Mouse (Mus musculus): ENCODE results near the gene Tspan5. TPM values are rescaled to one million over a fixed set of nuclear protein-coding genes. Genes with fewer than 3 reads are reported as not detected.

Gene Tspan5
- polyA plus RNA-seq, 1 experiment from 2014 or later: 20.9 TPM

DNA sequence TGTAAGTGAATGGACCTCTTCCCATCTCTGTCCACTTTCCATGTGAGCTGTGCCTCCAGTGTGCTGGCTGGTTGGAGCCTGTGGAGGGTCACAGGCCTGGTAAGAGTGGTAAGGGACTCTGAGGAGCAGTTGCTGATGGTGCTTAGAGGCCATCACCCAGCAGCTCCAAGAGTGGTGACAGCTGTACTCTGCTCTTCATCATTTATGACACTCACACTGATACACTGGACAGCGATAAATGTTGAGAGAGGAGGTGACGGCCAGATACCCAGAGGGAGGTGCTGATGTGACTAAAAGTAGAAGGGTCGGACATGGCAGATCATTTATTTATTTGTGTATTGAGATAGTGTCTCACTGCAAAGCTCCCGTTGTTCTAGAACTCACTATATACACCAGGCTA, 176.2 kb downstream of the Tspan5 start:
- no peak for ATAC-seq (replicated peaks; ENCODE audit: low FRiP score, low TSS enrichment, low read depth)
- no peak for DNase-seq (ENCODE audit: low spot score)
- Histone ChIP-seq H3K9me3 (ENCODE audit: control insufficient read depth, low read length) (no peaks in the 10 kb centered on the region), H3K27me3 (replicated peaks; ENCODE audit: control insufficient read depth, insufficient read depth, low read length) (no peaks in the 10 kb centered on the region), H3K9ac (ENCODE audit: low read length) (no peak overlapping the region), H3K4me2 (ENCODE audit: low read length) (no peak overlapping the region), H3K27ac (ENCODE audit: low read depth) (no peak overlapping the region), H3K4me1 (replicated peaks; ENCODE audit: control insufficient read depth, insufficient read depth, low read length) (no peaks in the 10 kb centered on the region), H3K36me3 (ENCODE audit: control insufficient read depth, insufficient read depth, low read length) (no peaks in the 10 kb centered on the region), H3K4me3 (ENCODE audit: low read depth, low read length) (no peak overlapping the region)
- 81% methylated on average over 4 of the region's 4 CpGs for WGBS

DNA sequence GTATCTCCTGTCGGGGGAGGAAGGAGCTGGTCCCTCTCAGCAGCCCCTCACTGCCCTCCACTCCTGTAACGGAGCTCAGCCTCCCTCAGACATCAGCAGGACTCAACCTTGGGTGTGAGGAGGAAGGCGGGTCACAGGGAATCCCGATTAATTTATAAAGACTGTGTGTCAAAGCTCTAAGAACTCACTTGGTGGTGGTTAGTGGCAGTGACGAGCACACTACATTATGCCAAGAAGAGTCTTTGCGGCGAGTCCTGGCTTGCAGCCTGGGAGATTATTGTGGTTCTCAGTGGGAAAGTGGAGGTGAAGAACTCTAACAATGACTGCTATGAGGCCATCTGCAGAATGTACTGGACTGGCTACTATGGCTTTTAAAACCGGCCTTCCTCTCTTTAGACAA, 184.2 kb downstream of the Tspan5 start:
- DNase-seq (ENCODE audit: low spot score) (no peak), ATAC-seq (replicated peaks; ENCODE audit: low FRiP score, low TSS enrichment, low read depth) (no peak)
- H3K9ac ChIP-seq (ENCODE audit: low read length): no peak overlapping the region
- no peaks in the 10 kb centered on the region for H3K4me1 ChIP-seq (replicated peaks; ENCODE audit: control insufficient read depth, insufficient read depth, low read length)
- H3K4me3 ChIP-seq (ENCODE audit: low read depth, low read length): no peak overlapping the region
- 92% methylated on average over 8 of the region's 8 CpGs for WGBS
- H3K27ac ChIP-seq (ENCODE audit: low read depth): no peak overlapping the region
- H3K9me3 ChIP-seq (ENCODE audit: control insufficient read depth, low read length): no peaks in the 10 kb centered on the region
- H3K36me3 ChIP-seq (ENCODE audit: control insufficient read depth, insufficient read depth, low read length): peaks cover 35% of the 10 kb centered on the region
- no peaks in the 10 kb centered on the region for H3K27me3 ChIP-seq (replicated peaks; ENCODE audit: control insufficient read depth, insufficient read depth, low read length)
- no peak overlapping the region for H3K4me2 ChIP-seq (ENCODE audit: low read length)

DNA sequence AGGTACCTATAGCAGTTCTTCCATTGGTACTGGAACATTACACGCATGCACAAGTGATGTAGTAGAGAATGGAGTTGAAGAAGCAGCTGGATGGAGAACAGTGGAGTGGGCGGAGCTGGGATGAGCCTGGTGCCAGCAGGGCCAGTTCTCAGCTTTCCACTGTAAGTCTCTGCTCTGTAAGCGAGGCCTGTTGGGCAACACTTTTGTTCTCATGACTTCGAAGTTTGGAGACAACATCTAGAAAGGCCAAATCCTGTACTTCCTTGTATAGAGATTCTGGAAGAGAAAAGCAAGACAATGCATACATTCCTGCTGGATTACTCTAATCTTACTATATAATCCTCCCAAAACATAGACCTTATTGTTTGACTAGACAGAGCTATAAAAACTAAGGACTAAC, 185.4 kb downstream of the Tspan5 start:
- no peak for DNase-seq (ENCODE audit: low spot score)
- H3K9me3 ChIP-seq (ENCODE audit: control insufficient read depth, low read length): no peaks in the 10 kb centered on the region
- H3K4me2 ChIP-seq (ENCODE audit: low read length): no peak overlapping the region
- no peaks in the 10 kb centered on the region for H3K27me3 ChIP-seq (replicated peaks; ENCODE audit: control insufficient read depth, insufficient read depth, low read length)
- no peak overlapping the region for H3K4me3 ChIP-seq (ENCODE audit: low read depth, low read length)
- H3K9ac ChIP-seq (ENCODE audit: low read length): no peak overlapping the region
- no peak for ATAC-seq (replicated peaks; ENCODE audit: low FRiP score, low TSS enrichment, low read depth)
- peaks cover 35% of the 10 kb centered on the region for H3K36me3 ChIP-seq (ENCODE audit: control insufficient read depth, insufficient read depth, low read length)
- H3K4me1 ChIP-seq (replicated peaks; ENCODE audit: control insufficient read depth, insufficient read depth, low read length): no peaks in the 10 kb centered on the region
- H3K27ac ChIP-seq (ENCODE audit: low read depth): no peak overlapping the region
- 96% methylated on average over 4 of the region's 4 CpGs for WGBS

DNA sequence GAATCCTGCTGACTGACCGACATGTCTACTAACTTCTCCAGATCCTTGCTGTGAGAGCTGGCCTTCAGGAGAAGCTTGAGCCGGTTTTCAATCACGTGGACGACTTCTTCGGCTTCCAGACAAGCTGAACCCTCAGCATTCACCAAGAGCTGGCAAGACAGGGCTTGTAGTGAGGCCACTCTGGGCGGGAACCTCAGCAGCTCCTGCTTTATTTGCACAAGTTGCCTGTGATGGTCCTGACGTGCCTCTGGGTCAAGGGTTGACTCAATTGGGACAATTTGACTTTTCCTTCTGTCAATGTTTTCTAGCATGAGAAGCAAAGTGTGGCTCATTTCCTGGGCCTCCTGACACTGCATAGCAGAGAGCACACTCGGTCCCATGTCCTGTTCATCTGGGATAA, 194.8 kb downstream of the Tspan5 start:
- Histone ChIP-seq H3K27me3 (replicated peaks; ENCODE audit: control insufficient read depth, insufficient read depth, low read length) (no peaks in the 10 kb centered on the region), H3K36me3 (ENCODE audit: control insufficient read depth, insufficient read depth, low read length) (peaks cover 47% of the 10 kb centered on the region), H3K4me1 (replicated peaks; ENCODE audit: control insufficient read depth, insufficient read depth, low read length) (no peaks in the 10 kb centered on the region), H3K4me3 (ENCODE audit: low read depth, low read length) (no peak overlapping the region), H3K9ac (ENCODE audit: low read length) (no peak overlapping the region), H3K27ac (ENCODE audit: low read depth) (no peak overlapping the region), H3K4me2 (ENCODE audit: low read length) (no peak overlapping the region), H3K9me3 (ENCODE audit: control insufficient read depth, low read length) (no peaks in the 10 kb centered on the region)
- ATAC-seq (replicated peaks; ENCODE audit: low FRiP score, low TSS enrichment, low read depth) (no peak), DNase-seq (ENCODE audit: low spot score) (no peak)
- WGBS: 87% methylated on average over 8 of the region's 8 CpGs

DNA sequence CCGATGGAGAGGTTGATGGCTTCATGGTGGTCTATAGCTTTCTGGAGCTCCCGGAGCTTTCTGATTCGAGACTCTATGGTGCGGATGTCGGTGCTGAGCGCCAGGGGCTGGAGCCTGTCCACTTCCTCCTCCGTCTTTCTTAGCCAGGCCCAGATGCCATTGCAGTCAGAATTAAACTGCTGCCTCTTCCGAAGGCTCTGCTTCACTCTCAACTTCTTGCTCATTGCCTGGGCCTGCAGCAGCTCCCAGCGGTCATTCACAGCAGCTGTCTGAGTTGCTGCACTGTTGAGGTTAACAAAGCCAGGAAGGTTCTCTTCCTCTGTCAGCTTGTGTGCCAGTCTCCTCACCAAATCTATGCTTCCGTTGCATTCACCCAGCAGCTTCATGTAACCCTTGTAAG, 195.2 kb downstream of the Tspan5 start:
- peaks cover 47% of the 10 kb centered on the region for H3K36me3 ChIP-seq (ENCODE audit: control insufficient read depth, insufficient read depth, low read length)
- no peak overlapping the region for H3K4me3 ChIP-seq (ENCODE audit: low read depth, low read length)
- 99% methylated on average over 10 of the region's 10 CpGs for WGBS
- H3K27ac ChIP-seq (ENCODE audit: low read depth): no peak overlapping the region
- no peak for DNase-seq (ENCODE audit: low spot score)
- no peak overlapping the region for H3K9ac ChIP-seq (ENCODE audit: low read length)
- H3K4me2 ChIP-seq (ENCODE audit: low read length): no peak overlapping the region
- ATAC-seq (replicated peaks; ENCODE audit: low FRiP score, low TSS enrichment, low read depth): no peak
- H3K27me3 ChIP-seq (replicated peaks; ENCODE audit: control insufficient read depth, insufficient read depth, low read length): no peaks in the 10 kb centered on the region
- no peaks in the 10 kb centered on the region for H3K9me3 ChIP-seq (ENCODE audit: control insufficient read depth, low read length)
- no peaks in the 10 kb centered on the region for H3K4me1 ChIP-seq (replicated peaks; ENCODE audit: control insufficient read depth, insufficient read depth, low read length)

DNA sequence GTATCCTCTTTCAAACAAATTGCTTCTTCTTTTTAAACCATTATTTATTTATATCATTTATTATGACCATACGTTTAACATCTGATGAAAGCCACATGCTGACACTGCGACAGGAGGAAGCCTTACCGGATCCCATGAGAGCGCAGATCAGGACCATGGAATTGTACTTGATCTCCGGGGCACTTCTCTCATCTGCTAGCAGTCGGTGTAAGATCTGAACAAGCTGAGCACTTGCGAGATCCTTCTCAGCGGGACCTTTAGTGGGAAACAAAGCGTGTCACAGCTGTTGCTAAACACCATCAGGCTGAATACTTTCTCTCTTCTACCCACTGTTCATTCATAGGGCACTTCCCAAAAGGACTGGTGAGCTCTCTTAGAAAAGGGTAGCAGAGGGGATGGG, 199.6 kb downstream of the Tspan5 start:
- 69% methylated on average over 9 of the region's 9 CpGs for WGBS
- Histone ChIP-seq H3K4me1 (replicated peaks; ENCODE audit: control insufficient read depth, insufficient read depth, low read length) (no peaks in the 10 kb centered on the region), H3K4me2 (ENCODE audit: low read length) (no peak overlapping the region), H3K27me3 (replicated peaks; ENCODE audit: control insufficient read depth, insufficient read depth, low read length) (no peaks in the 10 kb centered on the region), H3K9ac (ENCODE audit: low read length) (no peak overlapping the region), H3K36me3 (ENCODE audit: control insufficient read depth, insufficient read depth, low read length) (peaks cover 69% of the 10 kb centered on the region), H3K27ac (ENCODE audit: low read depth) (no peak overlapping the region), H3K9me3 (ENCODE audit: control insufficient read depth, low read length) (no peaks in the 10 kb centered on the region; the same call in 1 of the 2 replicates), H3K4me3 (ENCODE audit: low read depth, low read length) (no peak overlapping the region)
- no peak for DNase-seq (ENCODE audit: low spot score)
- ATAC-seq (replicated peaks; ENCODE audit: low FRiP score, low TSS enrichment, low read depth): no peak

DNA sequence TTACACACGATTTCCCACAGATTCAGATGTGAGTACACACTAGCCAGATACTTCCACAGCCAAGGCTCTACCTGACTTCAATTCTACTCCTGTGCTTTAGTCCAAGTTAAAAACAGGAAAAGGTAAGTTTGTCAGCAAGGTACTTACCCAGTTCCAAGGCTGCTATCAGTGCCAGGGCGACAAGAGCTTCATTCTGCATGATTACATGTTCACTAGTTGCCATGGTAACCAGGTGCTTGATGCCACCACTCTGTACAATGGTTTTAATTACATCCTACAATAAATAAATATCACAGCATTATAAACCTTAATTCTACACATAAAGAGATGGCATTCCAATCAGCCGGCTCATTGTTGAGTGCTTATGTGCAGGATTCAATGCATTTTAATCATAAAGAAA, 203.5 kb downstream of the Tspan5 start:
- Histone ChIP-seq H3K27ac (ENCODE audit: low read depth) (no peak overlapping the region), H3K36me3 (ENCODE audit: control insufficient read depth, insufficient read depth, low read length) (peaks cover 36% of the 10 kb centered on the region), H3K4me3 (ENCODE audit: low read depth, low read length) (no peak overlapping the region), H3K4me2 (ENCODE audit: low read length) (no peak overlapping the region), H3K4me1 (replicated peaks; ENCODE audit: control insufficient read depth, insufficient read depth, low read length) (no peaks in the 10 kb centered on the region), H3K9ac (ENCODE audit: low read length) (no peak overlapping the region), H3K9me3 (ENCODE audit: control insufficient read depth, low read length) (no peaks in the 10 kb centered on the region; the same call in 1 of the 2 replicates), H3K27me3 (replicated peaks; ENCODE audit: control insufficient read depth, insufficient read depth, low read length) (no peaks in the 10 kb centered on the region)
- no peak for ATAC-seq (replicated peaks; ENCODE audit: low FRiP score, low TSS enrichment, low read depth)
- 94% methylated on average over 3 of the region's 3 CpGs for WGBS
- no peak for DNase-seq (ENCODE audit: low spot score)

DNA sequence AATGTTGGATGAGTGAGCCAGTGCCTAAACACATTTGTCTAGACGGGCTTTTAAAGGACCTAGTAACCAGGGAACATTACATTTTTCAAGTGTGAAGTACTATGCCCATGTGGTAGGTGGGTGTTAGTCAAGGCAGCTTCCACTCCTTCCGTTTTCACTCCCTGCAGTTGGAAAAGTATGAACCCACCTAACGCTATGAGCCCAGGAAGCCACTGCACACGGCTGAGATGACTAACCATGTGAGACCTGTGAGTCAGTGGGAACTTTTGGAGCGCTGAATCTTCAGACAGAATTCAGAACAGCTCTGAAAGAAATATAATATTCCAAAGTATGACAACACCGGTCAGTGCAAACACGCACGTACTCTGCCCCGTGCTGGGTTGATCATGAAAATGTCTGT, 207.1 kb downstream of the Tspan5 start:
- no peak overlapping the region for H3K9ac ChIP-seq (ENCODE audit: low read length)
- H3K4me1 ChIP-seq (replicated peaks; ENCODE audit: control insufficient read depth, insufficient read depth, low read length): no peaks in the 10 kb centered on the region
- 93% methylated on average over 9 of the region's 9 CpGs for WGBS
- H3K9me3 ChIP-seq (ENCODE audit: control insufficient read depth, low read length): no peaks in the 10 kb centered on the region; the same call in 1 of the 2 replicates
- no peak overlapping the region for H3K27ac ChIP-seq (ENCODE audit: low read depth)
- ATAC-seq (replicated peaks; ENCODE audit: low FRiP score, low TSS enrichment, low read depth) (no peak), DNase-seq (ENCODE audit: low spot score) (no peak)
- H3K4me3 ChIP-seq (ENCODE audit: low read depth, low read length): no peak overlapping the region
- H3K36me3 ChIP-seq (ENCODE audit: control insufficient read depth, insufficient read depth, low read length): peaks cover 42% of the 10 kb centered on the region
- H3K4me2 ChIP-seq (ENCODE audit: low read length): no peak overlapping the region
- no peaks in the 10 kb centered on the region for H3K27me3 ChIP-seq (replicated peaks; ENCODE audit: control insufficient read depth, insufficient read depth, low read length)

DNA sequence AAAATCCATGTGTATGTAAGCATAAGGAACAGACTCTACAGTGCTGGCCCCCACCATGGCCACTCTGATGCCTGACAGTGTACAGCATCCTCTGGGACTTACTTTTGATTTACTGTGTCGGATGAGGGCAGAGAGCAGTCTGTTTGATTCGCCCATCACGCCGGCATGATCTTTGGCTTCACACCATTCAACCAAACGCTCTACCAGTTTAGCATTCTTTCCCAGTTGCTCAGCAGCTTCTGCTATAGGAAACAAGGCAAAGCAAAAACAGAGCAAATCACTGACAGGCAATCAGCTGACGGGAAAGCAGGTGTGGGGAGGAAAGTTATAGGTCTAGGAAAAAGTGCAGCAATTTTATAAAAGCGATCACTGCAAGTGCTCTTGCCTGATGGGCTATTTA, 213.2 kb downstream of the Tspan5 start:
- H3K36me3 ChIP-seq (ENCODE audit: control insufficient read depth, insufficient read depth, low read length): peaks cover 68% of the 10 kb centered on the region
- H3K27me3 ChIP-seq (replicated peaks; ENCODE audit: control insufficient read depth, insufficient read depth, low read length): no peaks in the 10 kb centered on the region
- no peak for DNase-seq (ENCODE audit: low spot score)
- H3K4me3 ChIP-seq (ENCODE audit: low read depth, low read length): no peak overlapping the region
- H3K27ac ChIP-seq (ENCODE audit: low read depth): no peak overlapping the region
- no peaks in the 10 kb centered on the region for H3K9me3 ChIP-seq (ENCODE audit: control insufficient read depth, low read length)
- no peak for ATAC-seq (replicated peaks; ENCODE audit: low FRiP score, low TSS enrichment, low read depth)
- no peak overlapping the region for H3K9ac ChIP-seq (ENCODE audit: low read length)
- 96% methylated on average over 7 of the region's 7 CpGs for WGBS
- no peak overlapping the region for H3K4me2 ChIP-seq (ENCODE audit: low read length)
- no peaks in the 10 kb centered on the region for H3K4me1 ChIP-seq (replicated peaks; ENCODE audit: control insufficient read depth, insufficient read depth, low read length)
